Mouse (Mus musculus): ENCODE measurements around the gene Tmbim4.

DNA sequence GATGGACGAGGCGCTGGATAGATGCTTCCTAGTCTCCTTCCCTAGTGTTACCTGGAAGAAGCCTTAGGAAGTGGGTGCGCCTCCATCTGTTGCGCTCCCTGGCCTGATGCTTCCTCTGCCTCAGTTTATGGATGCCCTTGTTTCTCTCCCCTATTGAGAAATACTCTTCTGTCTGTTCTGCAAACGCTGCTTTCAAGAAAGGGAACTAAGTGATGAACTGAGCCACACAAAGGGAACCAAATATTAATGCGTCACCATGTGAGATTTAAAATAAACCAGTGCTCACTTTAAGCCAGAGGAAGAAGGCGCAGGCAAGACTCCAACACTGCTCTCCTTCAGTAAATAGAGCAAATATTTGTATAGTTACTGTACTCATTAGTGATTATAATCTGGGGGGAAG is 37.9 kb upstream of the Tmbim4 start:
- no peak for TF ChIP-seq CTCF (conservative IDR thresholded peaks at IDR 0.05; ENCODE audit: low read length)
- no peak for TF ChIP-seq POU5F1 (IDR thresholded peaks at IDR 0.05; ENCODE audit: borderline replicate concordance, low read length)

All from E14TG2a.4 (cell line).